Mouse (Mus musculus) thymus, adult 2 months (tissue): ENCODE results near the gene Rnps1.

Experiments used
- CTCF ChIP-seq: fragments of 200-500 bp; IDR thresholded peaks from 2 replicates; pipeline ENCODE4 v1.5.1; 2012; ENCODE audit warnings: mild to moderate bottlenecking, control low read depth, low read length, moderate library complexity, borderline replicate concordance; ENCODE audit not compliant: control insufficient read depth, poor library complexity, insufficient read depth; ENCODE audit errors: extremely low read depth
- POLR2A ChIP-seq: fragments of 200-500 bp; IDR thresholded peaks from 2 replicates; pipeline ENCODE4 v1.6.1; 2012; ENCODE audit warnings: mild to moderate bottlenecking, low read length, control low read depth, moderate library complexity; ENCODE audit not compliant: control insufficient read depth, poor library complexity, insufficient read depth; ENCODE audit errors: extremely low read depth

GRCm38 (mm10) chr17:24388711-24389110 is 25.7 kb upstream of the Rnps1 start:
- TF ChIP-seq CTCF: no peak
- no peak for TF ChIP-seq POLR2A
